ENCODE assay signal across 9 mouse cellular contexts in the genomic region with DNA sequence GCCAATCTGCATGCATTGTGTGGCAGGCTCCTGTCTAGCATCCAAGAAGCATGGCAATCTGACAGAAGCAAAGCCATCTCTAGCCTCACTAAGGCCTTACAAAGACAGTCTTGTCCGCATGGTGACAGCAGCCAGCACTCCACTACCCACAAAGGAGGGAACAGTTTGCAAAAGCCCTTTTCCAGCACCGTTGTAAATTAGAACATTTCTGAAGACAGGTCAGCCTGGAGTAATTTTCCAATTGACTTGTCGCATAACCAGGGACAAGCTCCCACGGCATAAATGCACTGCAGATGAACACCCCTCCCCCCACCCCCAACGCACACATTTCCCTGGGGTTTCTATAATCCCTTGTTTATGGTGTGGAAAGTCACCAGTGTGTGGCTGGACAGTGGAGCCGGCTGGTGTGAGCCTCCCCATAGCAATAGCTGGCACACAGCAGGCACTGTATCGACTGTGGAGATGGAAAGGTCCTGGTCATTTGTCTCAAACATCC. TPM values are rescaled to one million over a fixed set of nuclear protein-coding genes. Genes with fewer than 3 reads are reported as not detected.
DNase-seq lines count a peak whose midpoint lies in the region; ATAC-seq and TF ChIP-seq lines count a peak whose summit lies in the region.
"Had no signal": no experiment of that assay in that cellular context is flagged by ENCODE, and none has a peak within 500 bp of the region (broad histone marks: within the 10 kb centered on the region; RNA-seq: fewer than 3 reads in every experiment).

No protein-coding gene starts in this region.

- H3K4me1 ChIP-seq in kidney, adult 2 months (ENCODE audit: control insufficient read depth, insufficient read depth, low read length), result no peaks in the 10 kb centered on the region
- H3K4me1 ChIP-seq in hindbrain, embryonic 15.5 days (replicated peaks), result peaks cover 15% of the 10 kb centered on the region
- peaks cover 29% of the 10 kb centered on the region for H3K4me1 ChIP-seq in midbrain, embryonic 10.5 days
- no peaks in the 10 kb centered on the region for H3K4me1 ChIP-seq in lung, postnatal 0 days (ENCODE audit: insufficient read depth, low read depth, low read length)

- no peak overlapping the region for H3K9ac ChIP-seq in hindbrain, embryonic 15.5 days
- H3K9ac ChIP-seq in lung, postnatal 0 days (replicated peaks; ENCODE audit: low read depth), result no peak overlapping the region
- H3K9ac ChIP-seq: limb, embryonic 12.5 days had no signal

- no peak overlapping the region for H3K4me3 ChIP-seq in kidney, adult 2 months (ENCODE audit: insufficient read depth, low read depth, low read length)
- H3K4me3 ChIP-seq in hindbrain, embryonic 15.5 days, result no peak overlapping the region
- H3K4me3 ChIP-seq in midbrain, embryonic 10.5 days, result no peak overlapping the region
- H3K4me3 ChIP-seq in lung, postnatal 0 days (ENCODE audit: low read depth, low read length), result no peak overlapping the region
- H3K4me3 ChIP-seq: limb, embryonic 12.5 days had no signal

- H3K36me3 ChIP-seq in kidney, adult 2 months (ENCODE audit: control insufficient read depth, insufficient read depth, low read length), result no peaks in the 10 kb centered on the region
- H3K36me3 ChIP-seq in hindbrain, embryonic 15.5 days, result no peaks in the 10 kb centered on the region
- no peaks in the 10 kb centered on the region for H3K36me3 ChIP-seq in midbrain, embryonic 10.5 days
- H3K36me3 ChIP-seq in lung, postnatal 0 days (ENCODE audit: insufficient read depth, low read length), result no peaks in the 10 kb centered on the region
- H3K36me3 ChIP-seq: limb, embryonic 12.5 days had no signal

- no peak overlapping the region for H3K27ac ChIP-seq in kidney, adult 2 months (ENCODE audit: insufficient read depth, low read depth, low read length)
- H3K27ac ChIP-seq in hindbrain, embryonic 15.5 days (replicated peaks), result peak overlapping the region; percentile 66
- H3K27ac ChIP-seq in midbrain, embryonic 10.5 days (replicated peaks), result peak overlapping the region; percentile 76
- no peak overlapping the region for H3K27ac ChIP-seq in lung, postnatal 0 days (ENCODE audit: low read length)
- H3K27ac ChIP-seq: limb, embryonic 12.5 days had no signal

- no peak overlapping the region for H3K4me2 ChIP-seq in hindbrain, embryonic 15.5 days
- no peak overlapping the region for H3K4me2 ChIP-seq in lung, postnatal 0 days (replicated peaks; ENCODE audit: low read depth, low read length)
- H3K4me2 ChIP-seq: limb, embryonic 12.5 days had no signal

- peak; percentile 93 for ATAC-seq in hindbrain, embryonic 15.5 days (ENCODE audit: low FRiP score, low read depth)
- ATAC-seq in lung, postnatal 0 days, result no peak

- TF ChIP-seq EP300 in lung, postnatal 0 days (IDR thresholded peaks at IDR 0.05), result no peak

- TF ChIP-seq POLR2A in kidney, adult 2 months (IDR thresholded peaks at IDR 0.05; ENCODE audit: low read depth, low read length), result no peak

- no peak for TF ChIP-seq CTCF in kidney, adult 2 months (conservative IDR thresholded peaks at IDR 0.05; ENCODE audit: insufficient read depth, insufficient read length, low read depth, low read length)
- TF ChIP-seq CTCF in lung, postnatal 0 days (IDR thresholded peaks at IDR 0.05), result no peak

- peak; percentile 8 to 17 for DNase-seq in kidney, postnatal 4 days
- no peak for DNase-seq in kidney, adult 2 months
- peak; percentile 18 for DNase-seq in midbrain, embryonic 10.5 days (ENCODE audit: low spot score)
- no peak for DNase-seq in lung, postnatal 25 days (ENCODE audit: low spot score)
- no peak for DNase-seq in adrenal gland, postnatal 14 days
- no peak for DNase-seq in yolk sac, embryonic 10.5 days (ENCODE audit: low spot score)
- no peak for DNase-seq in lung, postnatal 0 days (ENCODE audit: low spot score)

- H3K27me3 ChIP-seq in kidney, adult 2 months (replicated peaks; ENCODE audit: control insufficient read depth, insufficient read depth, low read length), result no peaks in the 10 kb centered on the region
- H3K27me3 ChIP-seq in hindbrain, embryonic 15.5 days, result no peaks in the 10 kb centered on the region
- no peaks in the 10 kb centered on the region for H3K27me3 ChIP-seq in midbrain, embryonic 10.5 days (ENCODE audit: low read depth, poor library complexity, severe bottlenecking)
- H3K27me3 ChIP-seq in lung, postnatal 0 days (replicated peaks; ENCODE audit: insufficient read depth, low read length), result no peaks in the 10 kb centered on the region
- H3K27me3 ChIP-seq: limb, embryonic 12.5 days had no signal

- no peaks in the 10 kb centered on the region for H3K9me3 ChIP-seq in hindbrain, embryonic 15.5 days
- no peaks in the 10 kb centered on the region for H3K9me3 ChIP-seq in midbrain, embryonic 10.5 days (replicated peaks)
- H3K9me3 ChIP-seq in lung, postnatal 0 days (ENCODE audit: low read length), result no peaks in the 10 kb centered on the region
- H3K9me3 ChIP-seq: limb, embryonic 12.5 days had no signal

- 25% methylated on average over 7 of the region's 7 CpGs for WGBS in kidney, adult 2 months
- 10% methylated on average over 7 of the region's 7 CpGs for WGBS in hindbrain, embryonic 15.5 days
- 44% methylated on average over 7 of the region's 7 CpGs for WGBS in midbrain, embryonic 10.5 days
- 69% methylated on average over 7 of the region's 7 CpGs for WGBS in lung, postnatal 0 days

RNA-seq across cellular contexts. Expression of a gene that starts 35.0 kb away (rescaled TPM):
- 3.1 and 3.6 TPM in 2 replicates for polyA plus RNA-seq in kidney, adult 2 months (2012; rRNA removed)
- polyA plus RNA-seq in hindbrain, embryonic 15.5 days (2015; fragmentation: Nextera tagmentation; extraction: Ambion mirVana), result 11.7 and 15.5 TPM in 2 replicates
- 28.0 and 35.6 TPM in 2 replicates for polyA plus RNA-seq in midbrain, embryonic 10.5 days (2016; fragmentation: Nextera tagmentation; extraction: Ambion mirVana)
- total RNA-seq in adrenal gland, postnatal 14 days (2021), result 24.4 and 39.6 TPM in 2 replicates
- polyA plus RNA-seq in lung, postnatal 0 days (2015; fragmentation: Nextera tagmentation; extraction: Ambion mirVana), result 26.0 and 37.0 TPM in 2 replicates

Comparison
In these comparisons a context has a peak if more than half of its experiments do, and no peak if none do; other contexts are left out.
1. DNase-seq: peak in kidney, postnatal 4 days (2 of 2) and midbrain, embryonic 10.5 days (single experiment); none in kidney, adult 2 months (single experiment), lung, postnatal 25 days (single experiment), adrenal gland, postnatal 14 days (single experiment), yolk sac, embryonic 10.5 days (single experiment) and lung, postnatal 0 days (single experiment).
2. H3K27ac ChIP-seq: peak in hindbrain, embryonic 15.5 days (single experiment) and midbrain, embryonic 10.5 days (single experiment); none in kidney, adult 2 months (single experiment) and lung, postnatal 0 days (single experiment).